Mouse (Mus musculus) kidney, postnatal 0 days (tissue): ENCODE measurements around the gene Sh3tc1. TPM values are rescaled to one million over a fixed set of nuclear protein-coding genes. Genes with fewer than 3 reads are reported as not detected.

ENCODE experiments used
- ATAC-seq: fragments of 200-750 bp; cut with Nextera tagmentation; replicated peaks from 2 replicates; pipeline ENCODE4 v1.8.0; 2017; ENCODE audit warnings: low read depth, moderate number of reproducible peaks, moderate TSS enrichment, moderate library complexity; ENCODE audit not compliant: low FRiP score
- DNase-seq: peaks from one replicate; pipeline ENCODE4 v3.0.0-alpha.2; 2016; ENCODE audit warnings: low spot score
- H3K27ac ChIP-seq: fragments of 300-500 bp; sonication (generic); 2 replicates; pipeline ENCODE4 v1.5.1; 2014; ENCODE audit warnings: mild to moderate bottlenecking
- H3K27me3 ChIP-seq: fragments of 300-500 bp; sonication (generic); 2 replicates; pipeline ENCODE4 v1.6.1; 2014; ENCODE audit warnings: low read length, mixed read lengths; ENCODE audit not compliant: insufficient read depth
- H3K36me3 ChIP-seq: fragments of 300-500 bp; sonication (generic); 2 replicates; pipeline ENCODE4 v1.6.1; 2014; ENCODE audit warnings: low read length, mixed read lengths; ENCODE audit not compliant: insufficient read depth
- H3K4me1 ChIP-seq: fragments of 300-500 bp; sonication (generic); replicated peaks from 2 replicates; pipeline ENCODE4 v1.6.1; 2014; ENCODE audit warnings: antibody characterized with exemption, low read length, mixed read lengths; ENCODE audit not compliant: insufficient read depth
- H3K4me2 ChIP-seq: fragments of 300-500 bp; sonication (generic); 2 replicates; pipeline ENCODE4 v1.6.1; 2014; ENCODE audit warnings: mild to moderate bottlenecking, low read length, moderate library complexity, mixed read lengths
- H3K4me3 ChIP-seq: fragments of 300-500 bp; sonication (generic); replicated peaks from 2 replicates; pipeline ENCODE4 v1.5.1; 2014; ENCODE audit warnings: low read depth, low read length
- H3K9ac ChIP-seq: fragments of 300-500 bp; sonication (generic); 2 replicates; pipeline ENCODE4 v1.6.1; 2014; ENCODE audit warnings: low read depth, low read length
- H3K9me3 ChIP-seq: fragments of 300-500 bp; sonication (generic); replicated peaks from 2 replicates; pipeline ENCODE4 v1.6.1; 2016; ENCODE audit warnings: low read length, inconsistent platforms, mixed read lengths
- CTCF ChIP-seq: IDR thresholded peaks from 2 replicates; pipeline ENCODE4 v1.5.1; 2016; ENCODE audit warnings: antibody characterized with exemption, low read depth, mild to moderate bottlenecking, moderate library complexity
- WGBS: fragments of 180-500 bp; shearing (Covaris S2); extraction: QIAGEN DNeasy Blood & Tissue Kit; methylation state at CpG from one replicate; pipeline ENCODE4 v1.1.7; 2014; 5-methylcytosine and 5-hydroxymethylcytosine counted together
- polyA plus RNA-seq: library from polyadenylated mRNA; unstranded; fragments of >200 nt; fragmentation: Nextera tagmentation; extraction: Ambion mirVana; gene quantifications from 2 replicates; pipeline ENCODE4 v1.2.1, GENCODE M21; 2015

Sh3tc1 gene
- polyA plus RNA-seq, 1 experiment from 2014 or later, result 19.0 TPM

DNA sequence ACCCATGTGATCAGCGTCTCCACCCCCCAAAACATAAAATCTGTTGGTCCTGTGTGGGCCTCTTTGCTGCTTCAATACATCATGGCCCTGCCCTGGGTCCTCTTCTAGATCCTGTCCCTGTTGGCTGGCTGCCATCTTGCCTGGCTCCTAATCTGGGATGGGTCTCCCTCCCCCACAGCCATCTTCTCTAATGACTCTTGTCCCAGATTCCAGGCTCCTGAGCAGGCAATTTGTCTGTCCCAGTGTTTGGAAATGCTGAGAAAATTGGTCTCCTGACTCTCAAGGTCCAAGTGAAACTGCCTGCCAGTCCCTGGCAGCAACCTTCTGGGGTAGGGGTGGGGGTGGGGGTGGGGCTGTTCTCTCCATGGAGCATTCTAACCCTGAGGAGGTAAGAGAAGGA lies 19.9 kb downstream of the Sh3tc1 start:
- no peak for TF ChIP-seq CTCF
- no peak overlapping the region for H3K4me3 ChIP-seq
- WGBS, result 93% methylated on average over 1 of the region's 1 CpGs
- no peak for ATAC-seq
- peaks cover 9% of the 10 kb centered on the region; the same call in 1 of the 2 replicates for H3K36me3 ChIP-seq
- H3K9me3 ChIP-seq, result no peaks in the 10 kb centered on the region
- no peak overlapping the region for H3K9ac ChIP-seq
- H3K27ac ChIP-seq, result no peak overlapping the region
- no peaks in the 10 kb centered on the region for H3K27me3 ChIP-seq
- peaks cover 4% of the 10 kb centered on the region; the same call in 1 of the 2 replicates for H3K4me1 ChIP-seq
- no peak overlapping the region for H3K4me2 ChIP-seq
- no peak for DNase-seq

- ATAC-seq (no peak), DNase-seq (no peak)
- no peak overlapping the region for H3K4me2 ChIP-seq
- TF ChIP-seq CTCF, result no peak
- H3K9me3 ChIP-seq, result no peaks in the 10 kb centered on the region
- H3K4me3 ChIP-seq, result no peak overlapping the region
- H3K4me1 ChIP-seq, result peaks cover 4% of the 10 kb centered on the region; the same call in 1 of the 2 replicates
- H3K36me3 ChIP-seq, result peaks cover 9% of the 10 kb centered on the region; the same call in 1 of the 2 replicates
- H3K27me3 ChIP-seq, result no peaks in the 10 kb centered on the region
- H3K9ac ChIP-seq, result no peak overlapping the region
- H3K27ac ChIP-seq, result no peak overlapping the region
These were observed 20.4 kb downstream of the Sh3tc1 start for GRCm38 (mm10) chr5:35719343-35719742.

- ATAC-seq (no peak), DNase-seq (no peak)
- TF ChIP-seq CTCF, result peak; percentile 13; the same call in 1 of the 2 replicates
- H3K36me3 ChIP-seq, result peaks cover 9% of the 10 kb centered on the region; the same call in 1 of the 2 replicates
- no peak overlapping the region for H3K4me3 ChIP-seq
- 68% methylated on average over 11 of the region's 11 CpGs for WGBS
- H3K27ac ChIP-seq, result no peak overlapping the region
- H3K4me2 ChIP-seq, result no peak overlapping the region
- H3K4me1 ChIP-seq, result peaks cover 4% of the 10 kb centered on the region; the same call in 1 of the 2 replicates
- no peaks in the 10 kb centered on the region for H3K9me3 ChIP-seq
- no peak overlapping the region for H3K9ac ChIP-seq
- no peaks in the 10 kb centered on the region for H3K27me3 ChIP-seq
These were observed 21.0 kb downstream of the Sh3tc1 start for GRCm38 (mm10) chr5:35718817-35719216.

GRCm38 (mm10) chr5:35717946-35718345 lies 21.8 kb downstream of the Sh3tc1 start:
- Histone ChIP-seq H3K36me3 (peaks cover 9% of the 10 kb centered on the region; the same call in 1 of the 2 replicates), H3K9ac (no peak overlapping the region), H3K27ac (no peak overlapping the region; the same call in 1 of the 2 replicates), H3K9me3 (no peaks in the 10 kb centered on the region), H3K27me3 (no peaks in the 10 kb centered on the region), H3K4me1 (peaks cover 4% of the 10 kb centered on the region; the same call in 1 of the 2 replicates), H3K4me2 (no peak overlapping the region), H3K4me3 (no peak overlapping the region)
- 23% methylated on average over 4 of the region's 4 CpGs for WGBS
- ATAC-seq, result peak; percentile 40; the same call in 1 of the 2 replicates
- DNase-seq, result peak; percentile 83
- TF ChIP-seq CTCF, result peak; percentile 71

GRCm38 (mm10) chr5:35717455-35717854 lies 22.3 kb downstream of the Sh3tc1 start:
- peaks cover 1% of the 10 kb centered on the region; the same call in 1 of the 2 replicates for H3K4me1 ChIP-seq
- peaks cover 9% of the 10 kb centered on the region; the same call in 1 of the 2 replicates for H3K36me3 ChIP-seq
- H3K27me3 ChIP-seq, result no peaks in the 10 kb centered on the region
- no peak overlapping the region for H3K4me3 ChIP-seq
- no peak overlapping the region for H3K9ac ChIP-seq
- WGBS, result 80% methylated on average over 5 of the region's 5 CpGs
- H3K4me2 ChIP-seq, result no peak overlapping the region
- no peak for DNase-seq
- no peak for TF ChIP-seq CTCF
- H3K9me3 ChIP-seq, result no peaks in the 10 kb centered on the region
- no peak overlapping the region; the same call in 1 of the 2 replicates for H3K27ac ChIP-seq
- no peak for ATAC-seq

DNA sequence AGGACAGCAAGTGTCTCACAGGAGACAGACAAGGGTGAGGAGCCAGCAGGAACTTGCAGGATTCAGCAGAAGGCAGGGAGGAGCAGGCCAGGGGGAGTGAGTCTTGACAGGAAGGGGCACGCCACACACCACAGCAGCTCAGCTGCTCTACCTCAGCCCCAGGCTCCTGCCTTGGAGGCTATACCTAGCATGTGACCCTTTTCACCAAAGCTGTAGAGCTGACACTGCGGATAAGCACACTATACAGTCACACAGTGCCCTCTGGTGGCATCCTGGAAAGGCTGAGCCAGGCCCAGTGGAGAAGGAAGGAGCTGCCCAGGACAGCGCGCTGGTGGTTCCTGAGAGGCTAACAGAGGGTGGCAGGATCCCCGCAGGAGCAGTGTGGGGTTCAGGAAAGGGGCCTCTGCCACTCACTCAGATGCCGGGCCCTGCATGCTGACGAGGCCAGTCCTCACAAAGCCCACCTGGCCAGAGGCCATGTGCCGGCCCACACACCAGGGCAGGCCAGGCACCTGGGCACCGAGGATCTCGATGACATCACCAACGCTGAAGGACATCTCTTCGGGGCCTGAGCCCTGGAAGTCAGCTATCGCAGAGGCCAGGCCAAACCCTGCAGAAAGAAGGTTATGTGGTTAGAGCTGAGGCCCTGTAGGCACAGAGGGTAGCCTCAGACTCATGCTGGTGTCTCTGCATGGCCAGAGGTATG lies 26.0 kb downstream of the Sh3tc1 start:
- Histone ChIP-seq H3K4me2 (no peak overlapping the region), H3K9me3 (no peaks in the 10 kb centered on the region), H3K4me1 (no peaks in the 10 kb centered on the region), H3K9ac (no peak overlapping the region), H3K4me3 (no peak overlapping the region), H3K36me3 (peaks cover 17% of the 10 kb centered on the region; the same call in 1 of the 2 replicates), H3K27me3 (no peaks in the 10 kb centered on the region), H3K27ac (no peak overlapping the region)
- peak; percentile 97 for TF ChIP-seq CTCF
- peak; percentile 94 for DNase-seq
- 52% methylated on average over 13 of the region's 13 CpGs for WGBS
- peak; percentile 85 for ATAC-seq
